Mouse (Mus musculus) heart, postnatal 0 days (tissue): Measurements from ENCODE around the gene Map9. TPM values are rescaled to one million over a fixed set of nuclear protein-coding genes. Genes with fewer than 3 reads are reported as not detected.

Experiments used
- ATAC-seq: fragments of 200-750 bp; cut with Nextera tagmentation; 2 replicates; pipeline ENCODE4 v1.8.0; 2017; ENCODE audit warnings: low read depth, moderate number of reproducible peaks, moderate library complexity; ENCODE audit not compliant: insufficient read depth
- DNase-seq: peaks from one replicate; pipeline ENCODE4 v3.0.0-alpha.2; 2016; ENCODE audit warnings: low spot score
- H3K27ac ChIP-seq: fragments of 300-500 bp; sonication (generic); 2 replicates; pipeline ENCODE4 v1.5.1; 2014; ENCODE audit warnings: low read depth, mild to moderate bottlenecking
- H3K27me3 ChIP-seq: fragments of 300-500 bp; sonication (generic); 2 replicates; pipeline ENCODE4 v1.6.1; 2014; ENCODE audit warnings: low read length, mixed read lengths; ENCODE audit not compliant: control insufficient read depth, insufficient read depth
- H3K36me3 ChIP-seq: fragments of 300-500 bp; sonication (generic); replicated peaks from 2 replicates; pipeline ENCODE4 v1.6.1; 2014; ENCODE audit warnings: low read length, mixed read lengths; ENCODE audit not compliant: control insufficient read depth, insufficient read depth
- H3K4me1 ChIP-seq: fragments of 300-500 bp; sonication (generic); 2 replicates; pipeline ENCODE4 v1.6.1; 2014; ENCODE audit warnings: antibody characterized with exemption; ENCODE audit not compliant: control insufficient read depth, insufficient read depth
- H3K4me2 ChIP-seq: fragments of 300-500 bp; sonication (generic); 2 replicates; pipeline ENCODE4 v1.6.1; 2014; ENCODE audit warnings: low read depth, mild to moderate bottlenecking, low read length, moderate library complexity
- H3K4me3 ChIP-seq: fragments of 300-500 bp; sonication (generic); 2 replicates; pipeline ENCODE4 v1.5.1; 2014; ENCODE audit warnings: low read depth, low read length
- H3K9ac ChIP-seq: fragments of 300-500 bp; sonication (generic); replicated peaks from 2 replicates; pipeline ENCODE4 v1.6.1; 2014; ENCODE audit warnings: low read depth, low read length, mixed read lengths
- H3K9me3 ChIP-seq: fragments of 300-500 bp; sonication (generic); replicated peaks from 2 replicates; pipeline ENCODE4 v1.6.1; 2016; ENCODE audit warnings: low read length; ENCODE audit not compliant: control insufficient read depth
- CTCF ChIP-seq: IDR thresholded peaks from 2 replicates; pipeline ENCODE4 v1.5.1; 2016; ENCODE audit warnings: antibody characterized with exemption, control low read depth, low read depth
- EP300 ChIP-seq: IDR thresholded peaks from 2 replicates; pipeline ENCODE4 v1.6.1; 2016; ENCODE audit warnings: antibody characterized with exemption, low read depth
- WGBS: fragments of 180-500 bp; shearing (Covaris S2); extraction: QIAGEN DNeasy Blood & Tissue Kit; methylation state at CpG from one replicate; pipeline ENCODE4 v1.1.7; 2014; 5-methylcytosine and 5-hydroxymethylcytosine counted together
- polyA plus RNA-seq: library from polyadenylated mRNA; unstranded; fragments of >200 nt; fragmentation: Nextera tagmentation; extraction: Ambion mirVana; gene quantifications from 2 replicates; pipeline ENCODE4 v1.2.1, GENCODE M21; 2015
- total RNA-seq: library from RNA; depleted of rRNA; stranded (reverse); fragments of >200 nt; gene quantifications from 2 replicates; pipeline ENCODE4 v1.2.3, GENCODE M21; 2014; ENCODE audit warnings: low replicate concordance

Map9 gene
- total and polyA plus RNA-seq, 2 experiments from 2014 or later: 3.7 to 4.3 TPM

GRCm38 (mm10) chr3:82359036-82359435, 1.2 kb downstream of the Map9 start:
- no peaks in the 10 kb centered on the region for H3K9me3 ChIP-seq
- no peaks in the 10 kb centered on the region for H3K27me3 ChIP-seq
- TF ChIP-seq CTCF: no peak
- no peak for TF ChIP-seq EP300
- no peak for ATAC-seq
- H3K27ac ChIP-seq: no peak overlapping the region
- no peak overlapping the region for H3K4me3 ChIP-seq
- WGBS: 91% methylated on average over 8 of the region's 8 CpGs
- H3K36me3 ChIP-seq: no peaks in the 10 kb centered on the region
- H3K9ac ChIP-seq: no peak overlapping the region
- no peak overlapping the region for H3K4me2 ChIP-seq
- H3K4me1 ChIP-seq: peaks cover 4% of the 10 kb centered on the region; the same call in 1 of the 2 replicates
- no peak for DNase-seq

DNA sequence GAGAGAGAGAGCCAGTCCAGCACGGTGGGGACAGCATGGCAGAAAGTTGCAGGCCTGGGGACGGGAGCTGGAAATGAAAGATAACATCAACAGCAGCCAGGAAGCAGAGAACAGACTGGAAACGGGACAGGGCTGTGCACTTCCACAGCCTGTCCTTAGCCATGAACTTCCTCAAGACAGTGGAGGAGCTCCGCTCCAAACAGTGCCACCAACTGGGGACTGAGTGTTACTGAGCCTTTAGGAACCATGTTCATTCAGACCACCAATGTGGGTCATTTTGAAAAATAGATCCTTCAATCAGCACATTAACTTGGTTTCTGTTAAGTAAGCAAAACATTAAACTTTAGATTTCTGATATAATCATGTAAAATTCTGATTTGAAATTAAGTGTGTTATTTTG, 4.6 kb downstream of the Map9 start:
- Histone ChIP-seq H3K4me1 (peaks cover 4% of the 10 kb centered on the region; the same call in 1 of the 2 replicates), H3K27me3 (no peaks in the 10 kb centered on the region), H3K4me3 (no peak overlapping the region), H3K36me3 (no peaks in the 10 kb centered on the region), H3K27ac (no peak overlapping the region), H3K9ac (no peak overlapping the region), H3K4me2 (no peak overlapping the region), H3K9me3 (no peaks in the 10 kb centered on the region)
- TF ChIP-seq EP300 (no peak), CTCF (peak; percentile 59)
- ATAC-seq: no peak
- 17% methylated on average over 4 of the region's 4 CpGs for WGBS
- DNase-seq: no peak

GRCm38 (mm10) chr3:82364505-82364904, 6.7 kb downstream of the Map9 start:
- Histone ChIP-seq H3K36me3 (no peaks in the 10 kb centered on the region), H3K9me3 (no peaks in the 10 kb centered on the region), H3K4me2 (no peak overlapping the region), H3K4me1 (0 out of 2 replicates have a peak, but pooled peaks cover 3% of the 10 kb centered on the region), H3K27me3 (no peaks in the 10 kb centered on the region), H3K27ac (no peak overlapping the region), H3K9ac (no peak overlapping the region), H3K4me3 (no peak overlapping the region)
- WGBS: 71% methylated on average over 8 of the region's 8 CpGs
- no peak for DNase-seq
- ATAC-seq: no peak
- TF ChIP-seq EP300: no peak
- TF ChIP-seq CTCF: no peak

DNA sequence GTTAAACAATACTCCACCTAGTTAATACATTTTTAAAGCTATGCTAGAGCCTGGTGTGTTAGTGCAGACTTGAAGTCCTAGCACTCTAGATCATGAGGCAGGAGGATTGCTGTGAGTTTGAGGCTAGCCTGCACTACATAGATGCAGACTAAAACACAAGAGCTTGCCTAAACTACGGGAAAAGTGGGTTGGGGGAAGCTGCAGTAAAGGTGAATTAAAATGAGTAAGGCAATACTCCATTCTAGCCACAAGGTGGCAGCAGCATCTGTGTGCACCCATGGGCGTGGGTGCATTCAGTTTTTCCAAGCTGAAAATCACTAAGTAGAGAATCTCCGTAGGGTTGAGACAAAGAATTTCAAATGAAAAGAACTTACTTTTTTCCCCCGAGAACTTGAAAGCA, 7.1 kb downstream of the Map9 start:
- H3K9me3 ChIP-seq: no peaks in the 10 kb centered on the region
- DNase-seq (no peak), ATAC-seq (no peak)
- TF ChIP-seq CTCF: peak; percentile 88
- no peak for TF ChIP-seq EP300
- no peaks in the 10 kb centered on the region for H3K36me3 ChIP-seq
- 0 out of 2 replicates have a peak, but pooled peaks cover 8% of the 10 kb centered on the region for H3K4me1 ChIP-seq
- no peak overlapping the region for H3K9ac ChIP-seq
- WGBS: 10% methylated on average over 4 of the region's 4 CpGs
- H3K27ac ChIP-seq: no peak overlapping the region
- no peaks in the 10 kb centered on the region for H3K27me3 ChIP-seq
- no peak overlapping the region for H3K4me3 ChIP-seq
- no peak overlapping the region for H3K4me2 ChIP-seq

GRCm38 (mm10) chr3:82369063-82369860, 11.4 kb downstream of the Map9 start:
- H3K27me3 ChIP-seq: no peaks in the 10 kb centered on the region
- ATAC-seq (peak; percentile 95), DNase-seq (peak; percentile 91)
- TF ChIP-seq CTCF (no peak), EP300 (0 out of 2 replicates have a peak, but pooled peaks have one; percentile 27)
- no peaks in the 10 kb centered on the region for H3K36me3 ChIP-seq
- peak overlapping the region; percentile 57 for H3K4me2 ChIP-seq
- 36% methylated on average over 21 of the region's 21 CpGs for WGBS
- H3K4me1 ChIP-seq: 0 out of 2 replicates have a peak, but pooled peaks cover 11% of the 10 kb centered on the region
- no peaks in the 10 kb centered on the region for H3K9me3 ChIP-seq
- no peak overlapping the region for H3K9ac ChIP-seq
- peak overlapping the region; percentile 94 for H3K27ac ChIP-seq
- H3K4me3 ChIP-seq: peak overlapping the region; percentile 19; the same call in 1 of the 2 replicates
